25 mouse cellular contexts compared by ENCODE assay signal in genomic region chr5:127378521-127378920, GRCm38 (mm10).
DNase-seq lines count a peak whose midpoint lies in the region; ATAC-seq and TF ChIP-seq lines count a peak whose summit lies in the region.
"Had no signal": no experiment of that assay in that cellular context is flagged by ENCODE, and none has a peak within 500 bp of the region (broad histone marks: within the 10 kb centered on the region; RNA-seq: fewer than 3 reads in every experiment).

No protein-coding gene starts in this region.

- no peak; the same call in 1 of the 2 replicates for ATAC-seq in embryonic facial prominence, embryonic 14.5 days (ENCODE audit: low read depth)
- no peak for ATAC-seq in limb, embryonic 12.5 days (ENCODE audit: insufficient number of reproducible peaks, insufficient read depth, low FRiP score, low TSS enrichment, low read depth)
- no peak for ATAC-seq in lung, postnatal 0 days
- no peak for ATAC-seq in forebrain, embryonic 15.5 days (replicated peaks)
- ATAC-seq in granulocyte monocyte progenitor cell, adult 5-6 weeks (replicated peaks; ENCODE audit: poor library complexity, severe bottlenecking) = no peak
- ATAC-seq: CD4-positive, CD25-positive, alpha-beta regulatory T cell, adult 4 months; hindbrain, embryonic 16.5 days; inflammation-experienced regulatory T-cells, adult 6 months had no signal

- no peak for TF ChIP-seq CTCF in lung, postnatal 0 days (IDR thresholded peaks at IDR 0.05)

- no peak for TF ChIP-seq EP300 in lung, postnatal 0 days (IDR thresholded peaks at IDR 0.05)

- no peak overlapping the region for H3K4me2 ChIP-seq in embryonic facial prominence, embryonic 14.5 days (ENCODE audit: low read depth, low read length)
- no peak overlapping the region for H3K4me2 ChIP-seq in limb, embryonic 12.5 days
- H3K4me2 ChIP-seq in lung, postnatal 0 days (replicated peaks; ENCODE audit: low read depth, low read length) = no peak overlapping the region
- no peak overlapping the region for H3K4me2 ChIP-seq in forebrain, embryonic 15.5 days (replicated peaks)
- H3K4me2 ChIP-seq: embryonic facial prominence, embryonic 15.5 days; hindbrain, embryonic 12.5 days had no signal

- no peaks in the 10 kb centered on the region for H3K36me3 ChIP-seq in embryonic facial prominence, embryonic 14.5 days (ENCODE audit: control insufficient read depth, insufficient read depth, low read length)
- no peaks in the 10 kb centered on the region for H3K36me3 ChIP-seq in embryonic facial prominence, embryonic 10.5 days (replicated peaks)
- H3K36me3 ChIP-seq in limb, embryonic 12.5 days = no peaks in the 10 kb centered on the region
- H3K36me3 ChIP-seq in limb, embryonic 10.5 days = peaks cover 11% of the 10 kb centered on the region; the same call in 1 of the 2 replicates
- H3K36me3 ChIP-seq in lung, postnatal 0 days (ENCODE audit: insufficient read depth, low read length) = no peaks in the 10 kb centered on the region
- H3K36me3 ChIP-seq in forebrain, embryonic 15.5 days = no peaks in the 10 kb centered on the region
- H3K36me3 ChIP-seq: embryonic facial prominence, embryonic 15.5 days; G1E; heart, embryonic 10.5 days; hindbrain, embryonic 12.5 days had no signal

- no peak overlapping the region for H3K4me3 ChIP-seq in embryonic facial prominence, embryonic 14.5 days (ENCODE audit: low read depth, low read length)
- no peak overlapping the region for H3K4me3 ChIP-seq in embryonic facial prominence, embryonic 10.5 days
- H3K4me3 ChIP-seq in limb, embryonic 12.5 days (replicated peaks) = no peak overlapping the region
- no peak overlapping the region for H3K4me3 ChIP-seq in limb, embryonic 10.5 days
- H3K4me3 ChIP-seq in lung, postnatal 0 days (ENCODE audit: low read depth, low read length) = no peak overlapping the region
- H3K4me3 ChIP-seq in forebrain, embryonic 15.5 days = no peak overlapping the region
- H3K4me3 ChIP-seq: embryonic facial prominence, embryonic 15.5 days; erythroblast, embryonic 14.5 days; gastrocnemius, adult 2 months; heart, embryonic 10.5 days; hindbrain, embryonic 12.5 days had no signal

- H3K27ac ChIP-seq in embryonic facial prominence, embryonic 14.5 days (replicated peaks; ENCODE audit: low read depth, low read length) = no peak overlapping the region
- H3K27ac ChIP-seq in embryonic facial prominence, embryonic 10.5 days (replicated peaks) = no peak overlapping the region
- H3K27ac ChIP-seq in limb, embryonic 12.5 days = 0 out of 2 replicates have a peak overlapping the region, but pooled peaks have one; percentile 35
- no peak overlapping the region for H3K27ac ChIP-seq in limb, embryonic 10.5 days
- no peak overlapping the region for H3K27ac ChIP-seq in lung, postnatal 0 days (ENCODE audit: low read length)
- 0 out of 2 replicates have a peak overlapping the region, but pooled peaks have one; percentile 31 for H3K27ac ChIP-seq in forebrain, embryonic 15.5 days (replicated peaks)
- H3K27ac ChIP-seq: embryonic facial prominence, embryonic 15.5 days; gastrocnemius, adult 2 months; heart, embryonic 10.5 days; hindbrain, embryonic 12.5 days had no signal

- H3K9ac ChIP-seq in embryonic facial prominence, embryonic 14.5 days (ENCODE audit: low read depth, low read length) = no peak overlapping the region
- no peak overlapping the region for H3K9ac ChIP-seq in limb, embryonic 12.5 days (replicated peaks)
- H3K9ac ChIP-seq in lung, postnatal 0 days (replicated peaks; ENCODE audit: low read depth) = no peak overlapping the region
- H3K9ac ChIP-seq in forebrain, embryonic 15.5 days (replicated peaks) = no peak overlapping the region
- H3K9ac ChIP-seq: embryonic facial prominence, embryonic 15.5 days; hindbrain, embryonic 12.5 days had no signal

- WGBS in embryonic facial prominence, embryonic 14.5 days = 20% methylated on average over 5 of the region's 5 CpGs
- WGBS in embryonic facial prominence, embryonic 10.5 days = 51% methylated on average over 5 of the region's 5 CpGs
- WGBS in limb, embryonic 12.5 days = 17% methylated on average over 5 of the region's 5 CpGs
- WGBS in limb, embryonic 10.5 days = 34% methylated on average over 5 of the region's 5 CpGs
- 20% methylated on average over 5 of the region's 5 CpGs for WGBS in lung, postnatal 0 days
- WGBS in forebrain, embryonic 15.5 days = 28% methylated on average over 5 of the region's 5 CpGs

- H3K27me3 ChIP-seq in embryonic facial prominence, embryonic 14.5 days (replicated peaks; ENCODE audit: control insufficient read depth, insufficient read depth, low read length) = no peaks in the 10 kb centered on the region
- no peaks in the 10 kb centered on the region for H3K27me3 ChIP-seq in embryonic facial prominence, embryonic 10.5 days (replicated peaks; ENCODE audit: low read depth, poor library complexity, severe bottlenecking)
- no peaks in the 10 kb centered on the region for H3K27me3 ChIP-seq in limb, embryonic 12.5 days
- no peaks in the 10 kb centered on the region for H3K27me3 ChIP-seq in limb, embryonic 10.5 days (ENCODE audit: low read depth, poor library complexity, severe bottlenecking)
- no peaks in the 10 kb centered on the region for H3K27me3 ChIP-seq in lung, postnatal 0 days (replicated peaks; ENCODE audit: insufficient read depth, low read length)
- H3K27me3 ChIP-seq in forebrain, embryonic 15.5 days = no peaks in the 10 kb centered on the region
- H3K27me3 ChIP-seq: embryonic facial prominence, embryonic 15.5 days; hindbrain, embryonic 12.5 days had no signal

- peak; percentile 59 for DNase-seq in embryonic facial prominence, embryonic 14.5 days (ENCODE audit: low spot score)
- DNase-seq in embryonic facial prominence, embryonic 10.5 days (ENCODE audit: low spot score) = no peak
- DNase-seq in limb, embryonic 10.5 days (ENCODE audit: low spot score) = no peak
- DNase-seq in lung, postnatal 0 days (ENCODE audit: low spot score) = peak; percentile 27
- no peak for DNase-seq in lung, postnatal 14 days
- DNase-seq: adrenal gland, postnatal 10 days; B cell, adult 2 months; cerebellum, adult 11-12 months; cerebellum, adult 9-10 months; gastrocnemius, adult 2 months; gastrocnemius, postnatal 36 days; heart, adult 18-20 months; heart, postnatal 10 days; heart, postnatal 4 days had no signal

- H3K4me1 ChIP-seq in embryonic facial prominence, embryonic 14.5 days (ENCODE audit: control insufficient read depth, insufficient read depth, low read length) = peaks cover 15% of the 10 kb centered on the region; the same call in 1 of the 2 replicates
- H3K4me1 ChIP-seq in embryonic facial prominence, embryonic 10.5 days = peaks cover 12% of the 10 kb centered on the region
- peaks cover 19% of the 10 kb centered on the region for H3K4me1 ChIP-seq in limb, embryonic 12.5 days (replicated peaks)
- peaks cover 23% of the 10 kb centered on the region for H3K4me1 ChIP-seq in limb, embryonic 10.5 days
- no peaks in the 10 kb centered on the region; the same call in 1 of the 2 replicates for H3K4me1 ChIP-seq in lung, postnatal 0 days (ENCODE audit: insufficient read depth, low read depth, low read length)
- peaks cover 15% of the 10 kb centered on the region for H3K4me1 ChIP-seq in forebrain, embryonic 15.5 days
- H3K4me1 ChIP-seq: heart, embryonic 10.5 days had no signal

- 0 out of 2 replicates have a peak, but pooled peaks cover 6% of the 10 kb centered on the region for H3K9me3 ChIP-seq in embryonic facial prominence, embryonic 14.5 days (ENCODE audit: control insufficient read depth, low read length)
- H3K9me3 ChIP-seq in embryonic facial prominence, embryonic 10.5 days = no peaks in the 10 kb centered on the region
- 0 out of 2 replicates have a peak, but pooled peaks cover 3% of the 10 kb centered on the region for H3K9me3 ChIP-seq in limb, embryonic 12.5 days
- H3K9me3 ChIP-seq in limb, embryonic 10.5 days (replicated peaks) = no peaks in the 10 kb centered on the region
- H3K9me3 ChIP-seq in lung, postnatal 0 days (ENCODE audit: low read length) = no peaks in the 10 kb centered on the region
- no peaks in the 10 kb centered on the region for H3K9me3 ChIP-seq in forebrain, embryonic 15.5 days
- H3K9me3 ChIP-seq: heart, embryonic 10.5 days; hindbrain, embryonic 12.5 days had no signal

Comparison
In these comparisons a context has a peak if more than half of its experiments do, and no peak if none do; other contexts are left out.
1. DNase-seq: peak in embryonic facial prominence, embryonic 14.5 days (single experiment) and lung, postnatal 0 days (single experiment); none in embryonic facial prominence, embryonic 10.5 days (single experiment), limb, embryonic 10.5 days (single experiment) and lung, postnatal 14 days (single experiment).
2. H3K27ac ChIP-seq: peak in limb, embryonic 12.5 days (single experiment) and forebrain, embryonic 15.5 days (single experiment); none in embryonic facial prominence, embryonic 14.5 days (single experiment), embryonic facial prominence, embryonic 10.5 days (single experiment), limb, embryonic 10.5 days (single experiment) and lung, postnatal 0 days (single experiment).